Mouse (Mus musculus) layer of hippocampus, adult 11-12 months (tissue): Measurements from ENCODE around the gene Cnp.
"Not testable (repeated sequence)": the region's sequence is repeated elsewhere in the genome, so short reads cannot be mapped to it uniquely, and the experiment has no call there.

Experiments
- DNase-seq: peaks from one replicate; pipeline ENCODE4 v3.0.0; 2022; ENCODE audit warnings: low spot score

Gene Cnp

GRCm38 (mm10) chr11:100555583-100555982 lies 19.1 kb upstream of the Cnp start:
- DNase-seq = peak; percentile 78

- no peak for DNase-seq
These were observed 17.1 kb upstream of the Cnp start for GRCm38 (mm10) chr11:100557563-100557962.

- DNase-seq = no peak
These were observed 15.2 kb upstream of the Cnp start for GRCm38 (mm10) chr11:100559476-100559875.

GRCm38 (mm10) chr11:100561748-100562147 lies 13.0 kb upstream of the Cnp start:
- no peak for DNase-seq

- peak; percentile 73 for DNase-seq
These were observed 10.4 kb upstream of the Cnp start for GRCm38 (mm10) chr11:100564297-100564696.

- no peak for DNase-seq
These were observed 10.0 kb upstream of the Cnp start for GRCm38 (mm10) chr11:100564703-100565102.

- no peak for DNase-seq
These were observed 7.5 kb upstream of the Cnp start for GRCm38 (mm10) chr11:100567229-100567628.

GRCm38 (mm10) chr11:100567815-100568245 lies 6.9 kb upstream of the Cnp start:
- DNase-seq = no peak

- DNase-seq = no peak
These were observed 6.0 kb upstream of the Cnp start for GRCm38 (mm10) chr11:100568692-100569091.

- DNase-seq = no peak
These were observed 4.9 kb upstream of the Cnp start for GRCm38 (mm10) chr11:100569789-100570188.

- DNase-seq = peak; percentile 86
These were observed 4.1 kb upstream of the Cnp start for GRCm38 (mm10) chr11:100570430-100571201.

GRCm38 (mm10) chr11:100571202-100571567 lies 3.5 kb upstream of the Cnp start:
- peak; percentile 60 for DNase-seq

- no peak for DNase-seq
These were observed 516 bp upstream of the Cnp start for GRCm38 (mm10) chr11:100574188-100574587.

GRCm38 (mm10) chr11:100575484-100575855 lies 766 bp downstream of the Cnp start:
- DNase-seq = peak; percentile 82

- no peak for DNase-seq
These were observed 1.6 kb downstream of the Cnp start for GRCm38 (mm10) chr11:100576256-100576655.

- no peak for DNase-seq
These were observed 3.3 kb downstream of the Cnp start for GRCm38 (mm10) chr11:100577852-100578599.

GRCm38 (mm10) chr11:100579116-100579799 lies 4.6 kb downstream of the Cnp start:
- no peak for DNase-seq

- no peak for DNase-seq
These were observed 5.6 kb downstream of the Cnp start for GRCm38 (mm10) chr11:100580275-100580674.

- peak; percentile 80 for DNase-seq
These were observed 7.1 kb downstream of the Cnp start for GRCm38 (mm10) chr11:100581756-100582155.

- not testable (repeated sequence) for DNase-seq
These were observed 7.7 kb downstream of the Cnp start for GRCm38 (mm10) chr11:100582413-100582812.

- DNase-seq = no peak
These were observed 8.1 kb downstream of the Cnp start for GRCm38 (mm10) chr11:100582836-100583235.

- DNase-seq = no peak
These were observed 9.9 kb downstream of the Cnp start for GRCm38 (mm10) chr11:100584561-100584961.

GRCm38 (mm10) chr11:100585148-100585547 lies 10.4 kb downstream of the Cnp start:
- DNase-seq = no peak
